Mouse (Mus musculus) neural tube, embryonic 14.5 days (tissue): Measurements from ENCODE around the gene Slc16a10. TPM values are rescaled to one million over a fixed set of nuclear protein-coding genes. Genes with fewer than 3 reads are reported as not detected.

ENCODE experiments used
- ATAC-seq: fragments of 200-750 bp; cut with Nextera tagmentation; 2 replicates; pipeline ENCODE4 v1.8.0; 2017; ENCODE audit warnings: low read depth, mild to moderate bottlenecking, moderate TSS enrichment, moderate library complexity
- H3K27ac ChIP-seq: fragments of 300-500 bp; sonication (generic); 2 replicates; pipeline ENCODE4 v1.5.1; 2014; ENCODE audit warnings: low read depth, mild to moderate bottlenecking, control low read depth, low read length, moderate library complexity, mixed read lengths
- H3K27me3 ChIP-seq: fragments of 300-500 bp; sonication (generic); 2 replicates; pipeline ENCODE4 v1.6.1; 2014; ENCODE audit warnings: low read length; ENCODE audit not compliant: control insufficient read depth, insufficient read depth
- H3K36me3 ChIP-seq: fragments of 300-500 bp; sonication (generic); 2 replicates; pipeline ENCODE4 v1.6.1; 2014; ENCODE audit warnings: low read length, mixed read lengths; ENCODE audit not compliant: control insufficient read depth, insufficient read depth
- H3K4me1 ChIP-seq: fragments of 300-500 bp; sonication (generic); 2 replicates; pipeline ENCODE4 v1.6.1; 2014; ENCODE audit warnings: low read length; ENCODE audit not compliant: control insufficient read depth, insufficient read depth
- H3K4me2 ChIP-seq: fragments of 300-500 bp; sonication (generic); 2 replicates; pipeline ENCODE4 v1.6.1; 2014; ENCODE audit warnings: mild to moderate bottlenecking, low read depth, low read length, control low read depth
- H3K4me3 ChIP-seq: fragments of 300-500 bp; sonication (generic); 2 replicates; pipeline ENCODE4 v1.5.1; 2014; ENCODE audit warnings: low read depth, low read length, control low read depth, mixed read lengths
- H3K9ac ChIP-seq: fragments of 300-500 bp; sonication (generic); replicated peaks from 2 replicates; pipeline ENCODE4 v1.6.1; 2014; ENCODE audit warnings: low read depth, mild to moderate bottlenecking, control low read depth, low read length, mixed read lengths
- H3K9me3 ChIP-seq: fragments of 300-500 bp; sonication (generic); 2 replicates; pipeline ENCODE4 v1.6.1; 2016; ENCODE audit warnings: low read length; ENCODE audit not compliant: control insufficient read depth
- WGBS: fragments of 180-500 bp; shearing (Covaris S2); extraction: QIAGEN DNeasy Blood & Tissue Kit; methylation state at CpG from one replicate; pipeline ENCODE4 v1.1.7; 2014; 5-methylcytosine and 5-hydroxymethylcytosine counted together
- polyA plus RNA-seq: library from polyadenylated mRNA; unstranded; fragments of >200 nt; fragmentation: Nextera tagmentation; extraction: Ambion mirVana; gene quantifications from 2 replicates; pipeline ENCODE4 v1.2.1, GENCODE M21; 2014

Slc16a10 gene
- polyA plus RNA-seq, 1 experiment from 2014 or later, result 1.9 TPM

DNA sequence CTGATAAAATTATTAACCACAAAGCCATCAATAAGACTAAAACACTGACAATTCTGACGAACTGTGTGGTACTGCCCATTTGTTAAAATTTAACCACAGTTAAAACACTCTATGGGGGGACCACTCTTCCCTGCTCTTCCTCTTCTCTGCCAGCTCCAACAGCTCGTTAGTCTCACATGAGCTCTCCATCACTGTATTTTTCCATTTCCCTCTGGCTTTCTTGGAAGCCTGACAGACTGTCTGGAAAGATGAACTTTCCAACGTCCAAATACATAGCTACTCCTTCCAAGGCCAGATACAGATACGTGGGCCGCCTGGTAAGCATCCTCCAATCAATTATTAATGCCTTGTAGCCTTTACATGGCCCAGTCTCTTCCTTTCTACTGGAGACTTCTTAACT is 38.3 kb downstream of the Slc16a10 start:
- Histone ChIP-seq H3K9ac (no peak overlapping the region), H3K36me3 (no peaks in the 10 kb centered on the region), H3K4me3 (no peak overlapping the region), H3K9me3 (no peaks in the 10 kb centered on the region), H3K4me1 (no peaks in the 10 kb centered on the region), H3K4me2 (no peak overlapping the region), H3K27me3 (no peaks in the 10 kb centered on the region), H3K27ac (no peak overlapping the region)
- no peak for ATAC-seq
- 54% methylated on average over 5 of the region's 5 CpGs for whole genome bisulfite sequencing

DNA sequence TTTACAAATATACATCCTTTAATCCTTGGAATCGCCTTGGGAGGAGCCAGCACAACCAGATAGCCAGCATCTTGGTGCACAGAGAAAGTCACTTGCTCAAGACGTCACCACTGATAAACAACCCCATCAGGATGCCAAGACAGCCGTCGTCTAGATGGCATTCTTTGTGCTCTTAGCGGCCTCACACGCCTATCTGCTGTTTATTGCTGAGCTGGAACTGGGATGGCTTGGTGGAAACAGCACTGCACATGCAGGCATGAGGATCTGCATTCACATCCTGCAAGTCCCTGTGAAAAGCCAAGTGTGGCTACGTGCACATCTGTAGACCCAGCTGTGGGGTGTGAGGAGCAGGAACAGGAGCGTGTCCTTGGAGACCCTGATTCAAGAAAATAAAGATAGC is 39.1 kb downstream of the Slc16a10 start:
- ATAC-seq, result no peak
- H3K4me3 ChIP-seq, result no peak overlapping the region
- H3K27me3 ChIP-seq, result no peaks in the 10 kb centered on the region
- no peaks in the 10 kb centered on the region for H3K4me1 ChIP-seq
- H3K9ac ChIP-seq, result no peak overlapping the region
- H3K36me3 ChIP-seq, result no peaks in the 10 kb centered on the region
- H3K4me2 ChIP-seq, result no peak overlapping the region
- no peak overlapping the region for H3K27ac ChIP-seq
- no peaks in the 10 kb centered on the region for H3K9me3 ChIP-seq
- WGBS, result 39% methylated on average over 8 of the region's 8 CpGs

DNA sequence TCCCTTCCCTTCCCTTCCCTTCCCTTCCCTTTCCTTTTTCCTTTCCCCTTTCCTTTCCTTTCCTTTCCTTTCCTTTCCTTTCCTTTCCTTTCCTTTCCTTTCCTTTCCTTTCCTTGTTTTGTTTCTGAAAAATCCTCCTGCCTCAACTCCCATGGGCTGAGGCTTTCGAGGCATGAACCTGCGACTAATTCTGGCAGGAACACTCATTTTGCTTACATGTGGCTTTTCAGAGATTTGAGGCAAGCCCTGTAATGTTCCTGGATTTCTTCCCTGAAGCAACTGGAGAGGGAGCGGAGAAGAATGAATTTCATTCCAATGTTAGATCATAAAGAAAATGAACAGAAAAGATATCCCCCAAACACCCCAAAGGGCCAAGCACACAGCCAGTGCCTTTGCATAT is 39.9 kb downstream of the Slc16a10 start:
- Histone ChIP-seq H3K27ac (no peak overlapping the region), H3K4me3 (no peak overlapping the region), H3K27me3 (no peaks in the 10 kb centered on the region), H3K36me3 (no peaks in the 10 kb centered on the region), H3K9me3 (no peaks in the 10 kb centered on the region), H3K4me1 (no peaks in the 10 kb centered on the region), H3K4me2 (no peak overlapping the region), H3K9ac (no peak overlapping the region)
- ATAC-seq, result no peak
- WGBS, result 68% methylated on average over 3 of the region's 3 CpGs

DNA sequence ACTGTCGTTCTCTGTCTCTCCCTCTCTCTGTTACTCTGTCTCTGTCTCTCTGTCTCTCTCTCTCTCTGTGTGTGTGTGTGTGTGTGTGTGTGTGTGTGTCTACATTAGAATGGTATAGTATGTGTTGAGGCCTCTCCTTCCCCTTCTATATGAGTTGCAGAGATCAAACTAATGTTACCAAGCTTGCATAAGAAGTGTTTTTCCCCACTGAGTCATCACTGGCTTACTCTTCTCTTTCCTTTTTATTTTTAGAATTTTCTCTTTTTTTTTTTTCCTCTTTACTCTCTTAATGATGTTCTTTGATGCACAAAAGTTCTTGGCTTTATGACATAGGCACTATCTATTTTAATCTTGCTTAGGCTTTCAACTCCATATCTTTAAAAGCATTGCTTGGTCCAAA is 43.6 kb downstream of the Slc16a10 start:
- 72% methylated on average over 1 of the region's 1 CpGs for WGBS
- H3K4me3 ChIP-seq, result no peak overlapping the region
- no peak for ATAC-seq
- H3K4me1 ChIP-seq, result no peaks in the 10 kb centered on the region
- H3K27me3 ChIP-seq, result no peaks in the 10 kb centered on the region
- no peak overlapping the region for H3K4me2 ChIP-seq
- H3K36me3 ChIP-seq, result no peaks in the 10 kb centered on the region
- no peak overlapping the region for H3K27ac ChIP-seq
- no peak overlapping the region for H3K9ac ChIP-seq
- no peaks in the 10 kb centered on the region for H3K9me3 ChIP-seq

DNA sequence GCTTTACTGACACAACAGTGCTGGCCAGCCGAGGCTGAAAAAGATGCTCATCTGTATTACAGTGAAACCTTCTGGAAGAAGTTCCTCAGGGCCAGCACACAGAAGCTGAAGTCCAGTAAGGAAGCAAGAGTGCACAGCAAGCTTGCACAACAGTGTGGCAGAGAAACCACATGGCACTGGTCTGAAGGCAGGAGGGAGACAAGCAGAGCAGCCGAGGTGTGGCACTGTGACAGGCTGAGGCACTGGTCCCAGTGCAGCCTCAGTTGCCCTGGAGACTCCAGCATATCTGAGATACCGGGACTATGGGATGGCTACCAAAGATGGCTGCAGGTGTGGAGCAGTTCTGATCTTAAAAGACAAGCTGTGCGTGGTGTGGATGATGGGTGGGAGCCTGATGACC is 44.5 kb downstream of the Slc16a10 start:
- no peaks in the 10 kb centered on the region for H3K9me3 ChIP-seq
- no peak for ATAC-seq
- H3K36me3 ChIP-seq, result no peaks in the 10 kb centered on the region
- H3K4me1 ChIP-seq, result no peaks in the 10 kb centered on the region
- no peak overlapping the region for H3K9ac ChIP-seq
- H3K4me3 ChIP-seq, result no peak overlapping the region
- no peak overlapping the region for H3K4me2 ChIP-seq
- WGBS, result 65% methylated on average over 4 of the region's 4 CpGs
- H3K27me3 ChIP-seq, result no peaks in the 10 kb centered on the region
- no peak overlapping the region for H3K27ac ChIP-seq

DNA sequence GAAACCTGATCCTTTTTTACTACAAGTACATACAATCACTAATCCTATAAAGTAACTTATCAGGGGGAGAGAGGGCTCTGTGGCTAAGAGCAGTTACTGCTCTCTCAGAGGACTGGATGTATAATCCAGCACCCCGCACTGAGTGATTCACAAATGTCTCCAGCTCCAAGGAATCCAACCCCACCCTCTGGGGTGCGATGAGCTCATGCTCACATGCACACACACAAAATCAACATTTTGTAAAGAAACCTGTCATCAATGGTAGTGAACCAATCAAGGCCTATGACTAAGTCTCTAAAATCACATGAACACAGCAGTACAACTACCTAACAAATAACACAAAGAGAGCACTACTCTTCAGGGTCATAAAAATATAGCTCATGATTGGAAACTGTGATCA is 47.3 kb downstream of the Slc16a10 start:
- H3K27me3 ChIP-seq, result no peaks in the 10 kb centered on the region
- no peak overlapping the region for H3K9ac ChIP-seq
- no peak for ATAC-seq
- 90% methylated on average over 2 of the region's 2 CpGs for WGBS
- no peak overlapping the region for H3K27ac ChIP-seq
- H3K4me2 ChIP-seq, result no peak overlapping the region
- H3K4me3 ChIP-seq, result no peak overlapping the region
- no peaks in the 10 kb centered on the region for H3K4me1 ChIP-seq
- no peaks in the 10 kb centered on the region for H3K9me3 ChIP-seq
- no peaks in the 10 kb centered on the region for H3K36me3 ChIP-seq

DNA sequence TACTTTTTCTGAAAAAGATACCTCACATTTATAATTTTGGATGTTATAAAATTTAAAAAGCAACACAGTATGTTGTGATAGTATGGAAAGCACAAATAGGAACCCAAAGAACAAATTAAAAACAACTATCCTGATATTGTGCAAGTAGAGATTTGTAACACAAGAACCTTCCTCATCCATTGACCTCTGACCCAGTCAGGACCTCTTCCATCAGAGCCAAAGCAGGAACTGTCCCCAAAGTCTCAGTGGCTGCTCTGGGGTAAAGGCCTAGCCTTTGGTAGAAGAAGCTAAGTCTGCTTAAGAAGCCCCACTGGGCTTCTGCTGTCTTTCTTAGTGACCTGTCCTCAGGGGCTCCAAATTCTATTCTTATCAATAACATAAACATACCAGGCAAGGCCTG is 48.5 kb downstream of the Slc16a10 start:
- H3K4me2 ChIP-seq, result no peak overlapping the region
- H3K9me3 ChIP-seq, result no peaks in the 10 kb centered on the region
- H3K27me3 ChIP-seq, result no peaks in the 10 kb centered on the region
- no peaks in the 10 kb centered on the region for H3K36me3 ChIP-seq
- ATAC-seq, result no peak
- H3K27ac ChIP-seq, result no peak overlapping the region
- H3K9ac ChIP-seq, result no peak overlapping the region
- H3K4me1 ChIP-seq, result no peaks in the 10 kb centered on the region
- no peak overlapping the region for H3K4me3 ChIP-seq

DNA sequence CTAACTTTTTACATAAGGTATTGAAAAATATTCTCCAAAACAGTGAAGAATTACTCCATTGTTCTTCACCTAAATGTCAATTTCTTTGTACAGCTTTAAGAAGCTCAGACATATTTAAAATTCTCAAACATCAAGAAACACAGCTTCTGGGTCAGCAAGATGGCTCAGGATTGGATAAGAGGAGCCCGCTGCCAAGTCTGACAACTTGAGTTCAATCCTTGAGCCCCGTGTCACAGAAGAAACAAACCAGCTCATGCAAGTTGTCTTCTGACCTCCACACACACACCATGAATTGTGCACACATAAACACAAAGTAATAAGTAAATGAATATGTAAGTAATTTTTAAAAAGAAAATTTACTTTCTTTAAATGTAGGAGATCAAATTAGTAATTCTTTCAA is 50.6 kb downstream of the Slc16a10 start:
- no peak for ATAC-seq
- Histone ChIP-seq H3K4me2 (no peak overlapping the region), H3K4me1 (no peaks in the 10 kb centered on the region), H3K4me3 (no peak overlapping the region), H3K36me3 (no peaks in the 10 kb centered on the region), H3K27ac (no peak overlapping the region), H3K9ac (no peak overlapping the region), H3K27me3 (no peaks in the 10 kb centered on the region), H3K9me3 (no peaks in the 10 kb centered on the region)
- 86% methylated on average over 2 of the region's 2 CpGs for WGBS

DNA sequence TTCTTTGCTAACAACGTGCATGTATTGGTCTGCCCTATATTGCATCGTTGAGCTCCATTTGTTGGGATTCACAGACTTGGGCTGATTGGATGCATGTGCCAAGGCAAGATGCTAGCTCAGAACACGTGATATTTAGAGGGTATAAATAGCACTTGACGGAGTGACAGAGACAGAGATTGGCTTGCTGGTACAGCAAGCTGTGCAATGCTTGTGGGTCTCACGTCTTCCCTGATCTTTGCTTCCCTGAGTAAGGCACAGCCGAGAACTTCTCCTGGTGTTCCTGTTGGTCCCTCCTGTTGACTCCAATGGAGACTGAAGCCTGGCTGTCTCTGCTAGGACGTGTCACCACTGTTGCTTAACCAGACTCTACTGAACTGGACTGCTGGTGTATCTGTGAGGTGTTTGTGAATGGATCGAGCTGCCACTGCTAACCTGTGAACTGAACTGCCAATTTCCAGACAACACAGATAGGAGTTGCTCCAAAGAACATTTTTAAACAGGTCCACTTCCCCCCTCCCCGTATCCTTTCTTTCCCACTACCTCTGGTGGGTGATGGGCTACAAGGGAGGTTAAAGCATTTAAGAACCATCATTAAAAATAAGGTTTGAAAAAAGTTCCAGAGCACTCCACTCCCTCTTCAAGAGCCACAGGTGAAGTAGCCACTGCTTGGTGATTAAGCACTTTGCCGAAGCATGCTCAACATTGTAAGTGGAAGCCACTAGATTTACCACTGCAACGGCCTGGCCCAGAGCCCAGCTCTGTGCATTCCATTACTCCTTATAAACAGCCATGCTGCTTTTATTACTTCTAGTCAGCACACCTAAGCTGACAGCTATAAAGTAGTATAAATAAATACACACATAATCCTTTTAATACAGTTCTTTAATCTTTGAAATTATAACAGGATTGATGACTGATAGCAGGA is 51.3 kb downstream of the Slc16a10 start:
- H3K27ac ChIP-seq, result no peak overlapping the region
- H3K9ac ChIP-seq, result no peak overlapping the region
- no peaks in the 10 kb centered on the region for H3K9me3 ChIP-seq
- no peaks in the 10 kb centered on the region for H3K4me1 ChIP-seq
- H3K4me3 ChIP-seq, result no peak overlapping the region
- H3K4me2 ChIP-seq, result no peak overlapping the region
- no peak for ATAC-seq
- WGBS, result 86% methylated on average over 11 of the region's 11 CpGs
- no peaks in the 10 kb centered on the region for H3K27me3 ChIP-seq
- H3K36me3 ChIP-seq, result no peaks in the 10 kb centered on the region
